Mouse (Mus musculus) hindbrain, embryonic 16.5 days (tissue): ENCODE measurements around the gene Atp2b2. TPM values are rescaled to one million over a fixed set of nuclear protein-coding genes. Genes with fewer than 3 reads are reported as not detected.

Source experiments
- ATAC-seq: fragments of 200-750 bp; cut with Nextera tagmentation; 2 replicates; pipeline ENCODE4 v1.8.0; 2017; ENCODE audit warnings: moderate TSS enrichment, moderate library complexity
- H3K27ac ChIP-seq: fragments of 300-500 bp; sonication (generic); 2 replicates; pipeline ENCODE4 v1.5.1; 2014; ENCODE audit warnings: low read depth, mild to moderate bottlenecking, control low read depth, low read length, moderate library complexity
- H3K27me3 ChIP-seq: fragments of 300-500 bp; sonication (generic); replicated peaks from 2 replicates; pipeline ENCODE4 v1.6.1; 2014; ENCODE audit warnings: low read length; ENCODE audit not compliant: control insufficient read depth, insufficient read depth
- H3K36me3 ChIP-seq: fragments of 300-500 bp; sonication (generic); 2 replicates; pipeline ENCODE4 v1.6.1; 2014; ENCODE audit warnings: mild to moderate bottlenecking, low read length, moderate library complexity, mixed read lengths; ENCODE audit not compliant: control insufficient read depth, insufficient read depth
- H3K4me1 ChIP-seq: fragments of 300-500 bp; sonication (generic); 2 replicates; pipeline ENCODE4 v1.6.1; 2014; ENCODE audit warnings: low read depth, low read length; ENCODE audit not compliant: control insufficient read depth, insufficient read depth
- H3K4me2 ChIP-seq: fragments of 300-500 bp; sonication (generic); 2 replicates; pipeline ENCODE4 v1.6.1; 2014; ENCODE audit warnings: mild to moderate bottlenecking, low read length, control low read depth, moderate library complexity
- H3K4me3 ChIP-seq: fragments of 300-500 bp; sonication (generic); 2 replicates; pipeline ENCODE4 v1.5.1; 2014; ENCODE audit warnings: mild to moderate bottlenecking, low read length, control low read depth, moderate library complexity
- H3K9ac ChIP-seq: fragments of 300-500 bp; sonication (generic); 2 replicates; pipeline ENCODE4 v1.6.1; 2014; ENCODE audit warnings: low read depth, mild to moderate bottlenecking, control low read depth, low read length, moderate library complexity
- H3K9me3 ChIP-seq: fragments of 300-500 bp; sonication (generic); 2 replicates; pipeline ENCODE4 v1.6.1; 2014; ENCODE audit warnings: mild to moderate bottlenecking, low read length, moderate library complexity; ENCODE audit not compliant: control insufficient read depth
- WGBS: fragments of 180-500 bp; shearing (Covaris S2); extraction: QIAGEN DNeasy Blood & Tissue Kit; methylation state at CpG from one replicate; pipeline ENCODE4 v1.1.7; 2014; 5-methylcytosine and 5-hydroxymethylcytosine counted together
- polyA plus RNA-seq: library from polyadenylated mRNA; unstranded; fragments of >200 nt; fragmentation: Nextera tagmentation; extraction: Ambion mirVana; gene quantifications from 2 replicates; pipeline ENCODE4 v1.2.1, GENCODE M21; 2015

Atp2b2 gene
- 36.5 and 42.3 TPM in 2 replicates for polyA plus RNA-seq

GRCm38 (mm10) chr6:114042332-114042731 lies at the start of gene Atp2b2:
Gene Atp2b2 (minus strand): TSS chr6:114042613.
- WGBS, result 22% methylated on average over 12 of the region's 12 CpGs
- Histone ChIP-seq H3K9ac (peak within 1 kb of the TSS; percentile 81), H3K27me3 (peaks cover 3% of the 10 kb centered on the region; the same call in 1 of the 2 replicates), H3K4me3 (peak within 1 kb of the TSS; percentile 70), H3K4me2 (peak within 1 kb of the TSS; percentile 88), H3K4me1 (peaks cover 10% of the 10 kb centered on the region), H3K9me3 (no peaks in the 10 kb centered on the region), H3K36me3 (no peaks in the 10 kb centered on the region), H3K27ac (peak within 1 kb of the TSS; percentile 55)
- ATAC-seq, result peak; percentile 50

GRCm38 (mm10) chr6:114089626-114090025 lies 47.2 kb upstream of the Atp2b2 start:
- H3K4me3 ChIP-seq, result no peak overlapping the region
- WGBS, result 16% methylated on average over 5 of the region's 5 CpGs

GRCm38 (mm10) chr6:114087106-114087505 lies 44.7 kb upstream of the Atp2b2 start:
- 32% methylated on average over 7 of the region's 7 CpGs for WGBS
- Histone ChIP-seq H3K27me3 (peaks cover 12% of the 10 kb centered on the region), H3K9me3 (no peaks in the 10 kb centered on the region), H3K9ac (no peak overlapping the region), H3K4me1 (peaks cover under 1% of the 10 kb centered on the region; the same call in 1 of the 2 replicates), H3K27ac (no peak overlapping the region), H3K4me2 (no peak overlapping the region), H3K4me3 (no peak overlapping the region), H3K36me3 (no peaks in the 10 kb centered on the region)
- ATAC-seq, result no peak

More at GRCm38 (mm10) chr6:114089626-114090025, 47.2 kb upstream of the Atp2b2 start:
- peaks cover 12% of the 10 kb centered on the region for H3K27me3 ChIP-seq
- H3K9ac ChIP-seq, result no peak overlapping the region
- no peak overlapping the region for H3K4me2 ChIP-seq
- H3K4me1 ChIP-seq, result peaks cover 14% of the 10 kb centered on the region
- no peaks in the 10 kb centered on the region for H3K36me3 ChIP-seq
- no peak overlapping the region for H3K27ac ChIP-seq
- no peaks in the 10 kb centered on the region for H3K9me3 ChIP-seq
- ATAC-seq, result peak; percentile 26

GRCm38 (mm10) chr6:114078556-114078955 lies 36.1 kb upstream of the Atp2b2 start:
- Histone ChIP-seq H3K9ac (no peak overlapping the region), H3K27me3 (no peaks in the 10 kb centered on the region), H3K4me3 (no peak overlapping the region), H3K9me3 (no peaks in the 10 kb centered on the region), H3K27ac (no peak overlapping the region), H3K4me1 (no peaks in the 10 kb centered on the region), H3K4me2 (no peak overlapping the region), H3K36me3 (no peaks in the 10 kb centered on the region)
- no peak for ATAC-seq

- Histone ChIP-seq H3K27me3 (no peaks in the 10 kb centered on the region), H3K4me3 (no peak overlapping the region), H3K36me3 (no peaks in the 10 kb centered on the region), H3K4me2 (no peak overlapping the region), H3K9me3 (no peaks in the 10 kb centered on the region), H3K9ac (no peak overlapping the region; the same call in 1 of the 2 replicates), H3K27ac (no peak overlapping the region), H3K4me1 (no peaks in the 10 kb centered on the region)
- WGBS, result 49% methylated on average over 3 of the region's 3 CpGs
- ATAC-seq, result peak; percentile 92
These were observed 34.1 kb upstream of the Atp2b2 start for GRCm38 (mm10) chr6:114076560-114076959.

- no peak overlapping the region for H3K9ac ChIP-seq
- H3K9me3 ChIP-seq, result no peaks in the 10 kb centered on the region
- 65% methylated on average over 5 of the region's 5 CpGs for WGBS
- no peak overlapping the region for H3K4me2 ChIP-seq
- no peaks in the 10 kb centered on the region for H3K36me3 ChIP-seq
- H3K27me3 ChIP-seq, result no peaks in the 10 kb centered on the region
- no peaks in the 10 kb centered on the region for H3K4me1 ChIP-seq
- no peak overlapping the region for H3K27ac ChIP-seq
- peak; percentile 2; the same call in 1 of the 2 replicates for ATAC-seq
- H3K4me3 ChIP-seq, result no peak overlapping the region
These were observed 33.6 kb upstream of the Atp2b2 start for GRCm38 (mm10) chr6:114076061-114076460.

- no peak for ATAC-seq
- 48% methylated on average over 10 of the region's 10 CpGs for WGBS
These were observed 32.5 kb upstream of the Atp2b2 start for GRCm38 (mm10) chr6:114074929-114075328.

GRCm38 (mm10) chr6:114074256-114074655 lies 31.8 kb upstream of the Atp2b2 start:
- 41% methylated on average over 1 of the region's 1 CpGs for WGBS
- H3K9ac ChIP-seq, result no peak overlapping the region
- no peaks in the 10 kb centered on the region for H3K36me3 ChIP-seq
- H3K4me3 ChIP-seq, result no peak overlapping the region
- no peak overlapping the region for H3K4me2 ChIP-seq
- no peaks in the 10 kb centered on the region for H3K9me3 ChIP-seq
- no peak for ATAC-seq
- H3K27me3 ChIP-seq, result no peaks in the 10 kb centered on the region
- H3K4me1 ChIP-seq, result no peaks in the 10 kb centered on the region
- H3K27ac ChIP-seq, result no peak overlapping the region

More at GRCm38 (mm10) chr6:114074929-114075328, 32.5 kb upstream of the Atp2b2 start:
- Histone ChIP-seq H3K4me1 (no peaks in the 10 kb centered on the region), H3K4me2 (no peak overlapping the region), H3K9ac (no peak overlapping the region), H3K27me3 (no peaks in the 10 kb centered on the region), H3K27ac (no peak overlapping the region), H3K9me3 (no peaks in the 10 kb centered on the region), H3K4me3 (no peak overlapping the region), H3K36me3 (no peaks in the 10 kb centered on the region)

- Histone ChIP-seq H3K9ac (no peak overlapping the region), H3K4me1 (no peaks in the 10 kb centered on the region), H3K4me3 (no peak overlapping the region), H3K4me2 (no peak overlapping the region), H3K27me3 (no peaks in the 10 kb centered on the region), H3K27ac (no peak overlapping the region), H3K9me3 (no peaks in the 10 kb centered on the region), H3K36me3 (no peaks in the 10 kb centered on the region)
- ATAC-seq, result peak; percentile 60; the same call in 1 of the 2 replicates
- 8% methylated on average over 4 of the region's 4 CpGs for WGBS
These were observed 29.2 kb upstream of the Atp2b2 start for GRCm38 (mm10) chr6:114071564-114071963.
